Mouse (Mus musculus) forebrain, embryonic 10.5 days (tissue): Measurements from ENCODE around the gene Mbd6. TPM values are rescaled to one million over a fixed set of nuclear protein-coding genes. Genes with fewer than 3 reads are reported as not detected.

Experiments used
- DNase-seq: peaks from one replicate; pipeline ENCODE4 v3.0.0-alpha.2; 2017; ENCODE audit warnings: low spot score; ENCODE audit errors: extremely low spot score
- H3K27ac ChIP-seq: fragments of 300-500 bp; sonication (generic); 2 replicates; pipeline ENCODE4 v1.5.1; 2016; ENCODE audit warnings: mild to moderate bottlenecking
- H3K27me3 ChIP-seq: fragments of 300-500 bp; sonication (generic); 2 replicates; pipeline ENCODE4 v1.6.1; 2016; ENCODE audit warnings: mild to moderate bottlenecking; ENCODE audit not compliant: poor library complexity, severe bottlenecking
- H3K36me3 ChIP-seq: fragments of 300-500 bp; sonication (generic); replicated peaks from 2 replicates; pipeline ENCODE4 v1.6.1; 2016; ENCODE audit warnings: mild to moderate bottlenecking, moderate library complexity
- H3K4me1 ChIP-seq: fragments of 300-500 bp; sonication (generic); 2 replicates; pipeline ENCODE4 v1.6.1; 2016
- H3K4me3 ChIP-seq: fragments of 300-500 bp; sonication (generic); 2 replicates; pipeline ENCODE4 v1.5.1; 2016; ENCODE audit warnings: mild to moderate bottlenecking, moderate library complexity
- H3K9me3 ChIP-seq: fragments of 300-500 bp; sonication (generic); 2 replicates; pipeline ENCODE4 v1.6.1; 2016; ENCODE audit warnings: mild to moderate bottlenecking, moderate library complexity
- WGBS: fragments of 180-500 bp; shearing (Covaris S2); methylation state at CpG from one replicate; pipeline ENCODE4 v1.1.7; 2016; 5-methylcytosine and 5-hydroxymethylcytosine counted together
- polyA plus RNA-seq: library from polyadenylated mRNA; unstranded; fragments of >200 nt; fragmentation: Nextera tagmentation; extraction: Ambion mirVana; gene quantifications from 2 replicates; pipeline ENCODE4 v1.2.1, GENCODE M21; 2016

Mbd6 gene
- polyA plus RNA-seq, result 9.1 and 11.4 TPM in 2 replicates

DNA sequence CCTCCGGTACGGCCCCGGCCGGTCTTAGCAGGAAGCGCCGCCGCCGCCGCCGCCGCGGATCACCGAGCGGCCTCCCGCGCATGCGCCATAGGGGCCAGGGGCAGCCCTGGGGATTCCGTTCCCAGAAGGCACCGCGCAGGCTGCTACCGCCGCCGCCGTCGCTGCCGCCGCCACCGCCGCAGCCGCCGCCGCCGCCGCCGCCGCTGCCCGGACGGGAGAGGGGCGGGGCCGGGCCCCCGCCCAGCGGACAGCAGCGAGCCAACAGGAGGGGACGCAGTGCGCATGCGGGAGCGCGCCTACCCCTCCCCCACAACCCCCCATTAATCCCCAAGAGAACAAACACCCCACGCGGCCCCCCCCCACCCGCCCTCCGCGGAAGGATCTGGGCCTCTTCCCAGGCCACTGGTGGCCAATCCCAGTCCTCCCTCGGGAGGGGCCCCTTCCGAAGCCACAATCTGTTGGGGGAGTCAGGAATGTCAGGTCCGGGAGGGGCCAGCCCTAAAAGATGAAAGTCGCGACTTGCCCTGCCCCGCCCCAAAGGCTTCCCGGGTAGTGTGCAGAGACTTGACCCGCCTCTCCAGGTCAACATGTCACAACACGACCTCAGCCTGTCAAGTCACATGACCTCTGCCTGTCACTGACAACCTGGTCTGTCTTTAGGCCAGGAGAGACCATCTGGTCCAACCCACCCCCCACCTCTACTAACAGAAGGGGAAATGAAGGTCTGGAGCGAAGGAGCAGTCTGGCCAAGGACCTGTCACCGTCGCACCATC, at the start of gene Mbd6:
Mbd6 (minus strand) TSS at position 219 of the 773 bp plus-strand sequence.
- H3K9me3 ChIP-seq, result no peaks in the 10 kb centered on the region
- peaks cover 58% of the 10 kb centered on the region for H3K36me3 ChIP-seq
- WGBS, result under 1% methylated on average over 39 of the region's 65 CpGs
- no peaks in the 10 kb centered on the region for H3K27me3 ChIP-seq
- DNase-seq, result peak; percentile 88
- peak within 1 kb of the TSS; percentile 97 for H3K27ac ChIP-seq
- peaks cover 75% of the 10 kb centered on the region for H3K4me1 ChIP-seq
- H3K4me3 ChIP-seq, result peak within 1 kb of the TSS; percentile 79

DNA sequence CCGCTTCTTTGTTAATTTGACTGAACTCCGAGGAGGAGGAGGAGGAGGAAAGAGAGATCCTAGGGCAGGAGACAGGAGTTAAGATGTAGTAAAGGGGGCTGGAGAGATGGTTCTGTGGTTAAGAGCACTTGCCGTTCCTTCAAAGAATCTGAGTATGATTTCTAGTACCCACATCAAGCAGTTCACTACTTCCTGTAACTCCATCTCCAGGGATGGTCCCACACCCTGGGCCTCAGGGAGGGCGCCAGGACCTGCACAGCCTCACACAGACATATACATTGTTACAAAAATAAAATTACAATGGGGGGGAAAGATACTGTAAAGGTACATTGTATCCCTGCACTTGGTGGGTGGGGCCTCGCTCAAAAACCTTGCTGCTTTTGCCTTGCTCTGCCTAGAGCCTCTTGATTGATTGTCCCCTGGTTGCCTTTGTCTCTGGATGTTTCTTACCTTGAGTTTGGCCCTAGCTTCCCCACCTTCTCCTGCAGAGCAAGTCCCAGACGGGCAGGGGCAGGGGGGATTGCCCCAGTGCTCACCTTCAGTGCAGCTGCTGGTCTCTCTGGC, 48.8 kb upstream of the Mbd6 start:
- H3K36me3 ChIP-seq, result peaks cover 48% of the 10 kb centered on the region
- no peak overlapping the region for H3K4me3 ChIP-seq
- H3K9me3 ChIP-seq, result no peaks in the 10 kb centered on the region
- H3K4me1 ChIP-seq, result peaks cover 42% of the 10 kb centered on the region
- H3K27me3 ChIP-seq, result peaks cover 58% of the 10 kb centered on the region
- H3K27ac ChIP-seq, result no peak overlapping the region
- DNase-seq, result no peak
- WGBS, result 82% methylated on average over 6 of the region's 6 CpGs

DNA sequence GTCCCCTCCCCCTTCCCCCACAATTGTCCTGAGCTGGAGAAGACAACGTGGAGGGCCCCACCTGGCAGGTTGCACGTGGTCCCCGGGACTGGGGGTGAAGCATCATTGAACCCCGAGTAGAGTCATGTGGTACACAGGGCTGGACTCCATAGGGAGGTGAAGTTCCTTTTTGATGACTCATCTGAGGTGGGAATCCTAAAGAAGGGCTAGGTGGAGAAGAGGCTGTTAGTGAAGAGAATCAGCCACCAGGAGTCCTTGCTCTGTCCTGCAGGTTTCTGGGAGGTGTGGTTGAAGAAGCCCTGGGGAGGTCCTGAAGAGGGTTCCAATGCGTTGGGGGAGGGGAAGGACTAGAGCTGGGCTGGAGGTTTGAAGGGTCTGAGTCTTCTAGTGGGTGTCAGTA, 48.1 kb upstream of the Mbd6 start:
- Histone ChIP-seq H3K4me3 (no peak overlapping the region), H3K9me3 (no peaks in the 10 kb centered on the region), H3K4me1 (peaks cover 41% of the 10 kb centered on the region), H3K27ac (no peak overlapping the region), H3K27me3 (peaks cover 58% of the 10 kb centered on the region), H3K36me3 (peaks cover 55% of the 10 kb centered on the region)
- WGBS, result 76% methylated on average over 5 of the region's 5 CpGs
- no peak for DNase-seq

DNA sequence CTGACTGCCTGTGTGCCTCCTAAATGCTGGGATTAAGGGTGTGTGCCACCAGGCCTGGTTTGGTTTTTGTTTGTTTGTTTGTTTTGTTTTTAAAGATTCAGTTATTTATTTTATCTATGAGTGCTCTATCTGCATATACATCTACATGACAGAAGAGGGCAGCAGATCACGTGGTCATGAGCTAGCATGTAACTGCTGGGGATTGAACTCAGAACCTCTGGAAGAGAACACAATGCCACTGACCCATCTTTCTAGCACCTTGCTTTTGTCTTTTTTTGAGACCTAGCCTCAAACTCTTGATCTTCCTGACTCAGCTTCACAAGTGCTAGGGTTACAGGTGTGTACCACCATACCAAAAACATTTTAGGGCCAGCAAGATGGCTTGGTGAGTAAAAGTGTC, 46.5 kb upstream of the Mbd6 start:
- Histone ChIP-seq H3K9me3 (no peaks in the 10 kb centered on the region), H3K36me3 (peaks cover 71% of the 10 kb centered on the region), H3K27me3 (peaks cover 58% of the 10 kb centered on the region), H3K4me3 (no peak overlapping the region), H3K4me1 (peaks cover 24% of the 10 kb centered on the region), H3K27ac (no peak overlapping the region)
- DNase-seq, result no peak
- whole genome bisulfite sequencing, result 72% methylated on average over 1 of the region's 1 CpGs

DNA sequence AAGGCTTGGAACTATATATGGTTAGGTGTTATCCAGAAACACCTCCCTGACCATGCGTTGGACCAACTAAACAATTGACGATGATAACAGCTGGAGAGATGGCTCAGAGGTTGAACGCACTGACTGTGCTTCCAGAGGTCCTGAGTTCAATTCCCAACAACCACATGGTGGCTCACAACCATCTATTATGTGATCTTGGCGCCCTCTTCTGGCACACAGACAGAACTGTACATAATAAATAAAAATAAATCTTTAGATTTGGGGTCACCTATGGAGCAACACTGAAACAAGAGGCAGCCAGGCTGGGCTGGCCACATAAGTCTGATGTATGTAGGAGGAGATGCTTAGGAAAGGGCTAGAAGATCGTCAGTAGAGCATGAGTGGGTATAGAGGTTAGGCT, 44.3 kb upstream of the Mbd6 start:
- H3K36me3 ChIP-seq, result peaks cover 76% of the 10 kb centered on the region
- WGBS, result 69% methylated on average over 5 of the region's 5 CpGs
- no peak overlapping the region for H3K27ac ChIP-seq
- no peak for DNase-seq
- H3K9me3 ChIP-seq, result no peaks in the 10 kb centered on the region
- peaks cover 63% of the 10 kb centered on the region for H3K27me3 ChIP-seq
- peaks cover 6% of the 10 kb centered on the region for H3K4me1 ChIP-seq
- H3K4me3 ChIP-seq, result no peak overlapping the region

DNA sequence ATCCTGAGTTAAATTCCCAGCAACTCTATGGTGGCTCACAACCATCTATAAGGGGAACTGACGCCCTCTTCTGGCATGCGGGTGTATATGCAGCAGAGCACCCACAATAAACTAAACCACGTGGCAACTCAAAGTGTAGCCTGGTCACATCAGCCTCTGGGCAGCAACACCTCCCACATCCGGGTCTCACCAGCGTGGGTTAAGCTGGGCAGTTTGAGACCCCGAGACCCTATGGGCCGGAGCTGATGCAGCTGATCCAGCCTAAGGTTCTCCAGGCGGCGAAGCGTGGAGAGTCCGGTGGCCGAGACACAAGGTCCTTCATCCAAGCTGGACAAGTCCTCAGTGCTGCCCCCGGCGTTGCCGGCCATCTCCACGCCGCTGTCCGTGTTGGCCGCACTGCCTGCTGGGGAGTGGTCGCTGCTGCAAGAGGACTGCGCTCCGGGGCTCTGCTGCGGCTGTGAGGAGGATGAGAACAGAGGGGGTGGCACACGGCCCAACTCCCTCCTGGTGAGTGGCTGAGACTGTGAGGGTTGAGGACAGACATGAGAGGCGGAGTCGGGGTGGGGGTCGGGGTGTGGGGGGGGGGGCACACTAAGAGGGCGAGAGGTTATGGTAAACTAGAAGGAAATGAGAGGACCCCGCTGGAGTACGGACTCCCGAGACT, 43.5 kb upstream of the Mbd6 start:
- peaks cover 63% of the 10 kb centered on the region for H3K27me3 ChIP-seq
- H3K4me1 ChIP-seq, result peaks cover 6% of the 10 kb centered on the region
- WGBS, result 24% methylated on average over 31 of the region's 31 CpGs
- peak overlapping the region; percentile 49 for H3K4me3 ChIP-seq
- H3K36me3 ChIP-seq, result peaks cover 68% of the 10 kb centered on the region
- DNase-seq, result peak; percentile 54
- H3K9me3 ChIP-seq, result 0 out of 2 replicates have a peak, but pooled peaks cover 1% of the 10 kb centered on the region
- peak overlapping the region; percentile 73 for H3K27ac ChIP-seq

DNA sequence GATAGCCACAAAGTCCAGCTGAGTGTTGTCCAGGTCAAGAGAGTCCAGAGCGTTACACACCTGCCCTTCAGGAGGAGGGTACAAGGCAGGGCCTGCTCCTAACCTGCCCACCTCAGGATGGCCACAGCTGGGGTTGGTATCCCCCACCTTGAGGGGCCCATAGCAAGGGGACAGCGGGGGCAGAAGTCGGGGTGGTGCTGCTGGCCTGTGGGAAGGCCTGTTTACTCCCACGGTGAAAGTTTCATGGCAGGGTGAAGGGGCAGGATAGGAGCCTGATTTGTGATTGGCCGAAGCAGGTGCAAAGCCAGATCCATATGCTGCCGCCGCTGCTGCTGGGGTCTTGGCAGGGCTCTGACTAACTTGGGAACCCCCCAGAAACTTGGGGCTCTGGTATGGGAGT, 41.4 kb upstream of the Mbd6 start:
- Histone ChIP-seq H3K27me3 (peaks cover 75% of the 10 kb centered on the region), H3K27ac (no peak overlapping the region), H3K4me3 (no peak overlapping the region), H3K9me3 (0 out of 2 replicates have a peak, but pooled peaks cover 5% of the 10 kb centered on the region), H3K4me1 (peaks cover 24% of the 10 kb centered on the region), H3K36me3 (peaks cover 50% of the 10 kb centered on the region)
- no peak for DNase-seq
- 88% methylated on average over 7 of the region's 7 CpGs for WGBS

DNA sequence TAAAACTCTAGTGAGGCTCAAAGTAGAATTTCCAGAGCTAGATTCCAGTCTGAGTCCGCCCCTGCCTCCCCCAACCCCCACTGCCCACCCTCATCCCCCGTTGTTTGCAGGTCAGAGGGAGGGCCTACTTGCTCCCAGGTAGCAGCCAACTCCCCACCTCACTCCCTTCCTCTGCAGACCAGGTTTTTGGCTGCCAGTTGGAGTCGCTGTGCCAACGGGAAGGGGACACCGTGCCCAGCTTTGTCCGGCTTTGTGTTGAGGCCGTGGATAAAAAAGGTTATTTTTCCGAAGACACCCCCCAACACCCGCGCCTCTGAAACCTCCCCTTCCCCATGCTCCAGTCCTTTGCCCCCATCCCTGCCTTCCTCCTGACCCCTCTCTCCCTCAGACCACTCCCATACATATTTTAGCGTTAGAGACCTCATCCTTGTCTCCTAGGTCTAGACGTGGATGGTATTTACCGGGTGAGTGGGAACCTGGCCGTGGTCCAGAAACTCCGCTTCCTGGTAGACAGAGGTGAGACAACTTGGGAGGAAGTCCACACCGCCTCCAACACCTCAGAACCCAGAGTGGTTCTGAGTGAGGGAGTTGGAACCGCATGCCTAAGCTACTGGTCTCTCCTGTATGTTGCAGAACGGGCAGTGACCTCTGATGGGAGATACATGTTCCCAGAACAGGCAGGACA, 38.8 kb upstream of the Mbd6 start:
- WGBS, result 52% methylated on average over 18 of the region's 18 CpGs
- H3K9me3 ChIP-seq, result 0 out of 2 replicates have a peak, but pooled peaks cover 5% of the 10 kb centered on the region
- no peak overlapping the region for H3K4me3 ChIP-seq
- H3K27ac ChIP-seq, result no peak overlapping the region
- H3K4me1 ChIP-seq, result peaks cover 23% of the 10 kb centered on the region
- peaks cover 29% of the 10 kb centered on the region for H3K36me3 ChIP-seq
- DNase-seq, result no peak
- peaks cover 100% of the 10 kb centered on the region for H3K27me3 ChIP-seq

DNA sequence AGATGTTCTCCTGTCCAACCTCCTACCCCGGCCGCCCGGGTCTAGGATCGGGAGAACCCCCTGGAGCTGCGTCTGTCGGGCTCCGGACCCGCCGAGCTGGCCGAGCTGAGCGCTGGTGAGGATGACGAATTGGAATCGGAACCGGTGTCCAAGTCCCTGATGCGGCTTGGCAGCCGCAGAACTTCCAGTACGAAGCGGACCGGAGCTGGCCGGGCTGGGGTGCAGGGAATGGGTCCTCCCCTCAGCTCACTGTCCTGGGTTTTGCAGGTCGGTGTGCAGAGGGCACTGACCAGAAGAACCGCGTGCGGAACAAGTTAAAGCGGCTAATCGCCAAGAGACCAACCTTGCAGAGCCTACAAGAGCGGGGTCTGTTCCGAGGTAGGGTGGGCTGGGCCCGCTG, 38.0 kb upstream of the Mbd6 start:
- Histone ChIP-seq H3K27ac (peak overlapping the region; percentile 67; the same call in 1 of the 2 replicates), H3K4me1 (peaks cover 18% of the 10 kb centered on the region), H3K4me3 (peak overlapping the region; percentile 52), H3K27me3 (peaks cover 100% of the 10 kb centered on the region), H3K9me3 (0 out of 2 replicates have a peak, but pooled peaks cover 5% of the 10 kb centered on the region), H3K36me3 (peaks cover 21% of the 10 kb centered on the region)
- peak; percentile 41 for DNase-seq
- 5% methylated on average over 29 of the region's 29 CpGs for WGBS

DNA sequence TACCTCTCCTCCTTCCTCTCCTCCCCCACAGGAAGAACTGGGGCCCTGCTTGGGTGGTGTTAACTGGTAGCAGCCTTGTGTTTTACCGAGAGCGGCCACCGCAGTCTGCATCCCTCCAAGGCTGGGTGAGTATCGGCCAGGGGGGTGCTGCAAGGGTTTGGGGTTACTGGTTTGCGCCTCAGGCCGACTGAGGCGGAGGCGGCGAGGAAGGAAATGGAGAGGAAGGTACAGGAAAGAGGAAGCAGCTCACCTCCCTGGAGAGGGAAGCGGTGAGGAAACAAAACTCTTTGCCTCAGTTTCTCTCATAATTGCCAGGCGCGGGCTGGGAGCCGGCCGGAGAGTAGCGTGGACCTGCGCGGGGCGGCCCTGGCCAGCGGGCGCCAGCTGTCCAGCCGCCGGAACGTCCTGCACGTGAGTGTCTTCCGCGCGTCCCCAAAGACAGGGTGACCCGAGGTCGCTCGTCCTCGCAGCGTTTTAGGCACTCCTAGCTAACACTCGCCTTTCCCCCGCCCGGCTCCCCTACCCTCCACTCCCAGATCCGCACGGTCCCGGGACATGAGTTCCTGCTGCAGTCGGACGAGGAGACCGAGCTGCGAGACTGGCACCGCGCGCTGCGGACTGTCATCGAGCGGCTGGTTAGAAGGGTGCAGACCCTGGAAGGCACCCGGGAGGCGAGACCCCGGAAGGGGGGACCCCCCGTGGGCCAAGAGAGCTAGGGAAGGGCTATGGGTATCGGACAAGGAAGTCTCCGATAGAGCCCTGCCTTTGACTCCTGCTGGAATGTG, 37.4 kb upstream of the Mbd6 start:
- Histone ChIP-seq H3K4me3 (peak overlapping the region; percentile 52), H3K36me3 (peaks cover 15% of the 10 kb centered on the region), H3K9me3 (0 out of 2 replicates have a peak, but pooled peaks cover 5% of the 10 kb centered on the region), H3K27ac (peak overlapping the region; percentile 67; the same call in 1 of the 2 replicates), H3K27me3 (peaks cover 99% of the 10 kb centered on the region), H3K4me1 (peaks cover 18% of the 10 kb centered on the region)
- peak; percentile 44 for DNase-seq
- under 1% methylated on average over 54 of the region's 54 CpGs for WGBS

DNA sequence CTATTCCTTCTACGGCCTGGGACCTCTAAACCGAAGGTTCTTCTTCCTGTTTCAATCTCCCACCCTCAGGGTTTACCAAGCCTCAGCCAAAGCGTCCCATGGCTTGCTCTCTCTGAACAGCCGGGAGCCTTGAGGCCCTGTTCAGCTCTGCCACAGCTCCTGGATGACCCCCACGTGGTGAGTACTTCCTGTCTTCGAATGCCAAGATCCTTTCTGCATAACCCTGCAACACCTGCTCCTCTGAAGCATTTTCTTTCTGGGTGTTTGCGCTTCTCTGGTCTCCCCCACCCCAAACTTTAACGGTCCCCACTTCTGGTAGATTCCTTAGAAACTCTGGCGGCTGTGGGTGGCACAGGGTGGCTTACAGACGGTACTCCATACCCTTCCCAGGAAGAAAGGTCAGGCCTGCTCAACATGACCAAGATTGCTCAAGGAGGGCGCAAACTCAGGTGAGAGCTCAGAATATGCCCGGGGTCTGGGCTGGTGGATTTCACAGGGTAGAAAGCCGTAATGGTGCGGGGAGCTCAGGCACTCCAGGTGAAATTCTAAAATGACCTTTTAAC, 36.7 kb upstream of the Mbd6 start:
- Histone ChIP-seq H3K4me3 (peak overlapping the region; percentile 52), H3K27ac (peak overlapping the region; percentile 2; the same call in 1 of the 2 replicates), H3K4me1 (peaks cover 18% of the 10 kb centered on the region), H3K9me3 (0 out of 2 replicates have a peak, but pooled peaks cover 5% of the 10 kb centered on the region), H3K27me3 (peaks cover 94% of the 10 kb centered on the region), H3K36me3 (peaks cover 8% of the 10 kb centered on the region)
- DNase-seq, result no peak
- WGBS, result 30% methylated on average over 14 of the region's 14 CpGs
